Mouse (Mus musculus): ENCODE measurements at regions not wholly inside any gene's neighbourhood (a gene's known extent, or its start where the extent isn't known, plus 50 kb on each side); places are given as distances from the start of the nearest gene placed in this dataset.

- Histone ChIP-seq H3K27ac (no peak overlapping the region; the same call in 1 of the 2 replicates), H3K4me3 (no peak overlapping the region)
- DNase-seq (ENCODE audit: low spot score in 2 of 2) = no peak
- TF ChIP-seq CTCF (conservative IDR thresholded peaks at IDR 0.05) = no peak
These were observed 143.3 kb upstream of the Mvb12b start for GRCm38 (mm10) chr2:34031001-34031412.

- Histone ChIP-seq H3K27ac (peak overlapping the region; percentile 55), H3K4me3 (peak overlapping the region; percentile 2; the same call in 1 of the 2 replicates)
- TF ChIP-seq CTCF (conservative IDR thresholded peaks at IDR 0.05) = no peak
- peak; percentile 46 to 51 for DNase-seq (ENCODE audit: low spot score in 2 of 2)
These were observed 139.7 kb upstream of the Mvb12b start for GRCm38 (mm10) chr2:34027445-34027844.

GRCm38 (mm10) chr2:34026566-34027360 lies 139.0 kb upstream of the Mvb12b start:
- peak; percentile 53 for TF ChIP-seq CTCF (conservative IDR thresholded peaks at IDR 0.05)
- DNase-seq (ENCODE audit: low spot score in 2 of 2) = no peak
- peak overlapping the region; percentile 2; the same call in 1 of the 2 replicates for H3K4me3 ChIP-seq

GRCm38 (mm10) chr2:34025715-34026360 lies 138.1 kb upstream of the Mvb12b start:
- peak; percentile 72 for TF ChIP-seq CTCF (conservative IDR thresholded peaks at IDR 0.05)
- H3K27ac ChIP-seq = no peak overlapping the region
- DNase-seq (ENCODE audit: low spot score in 2 of 2) = peak in 1 of 2 experiments; percentile 55
- H3K4me3 ChIP-seq = no peak overlapping the region

More at GRCm38 (mm10) chr2:34026566-34027360, 139.0 kb upstream of the Mvb12b start:
- H3K27ac ChIP-seq = peak overlapping the region; percentile 55

- H3K27ac ChIP-seq = no peak overlapping the region
- TF ChIP-seq CTCF (conservative IDR thresholded peaks at IDR 0.05) = no peak
- no peak overlapping the region for H3K4me3 ChIP-seq
- DNase-seq (ENCODE audit: low spot score in 2 of 2) = no peak
These were observed 129.4 kb upstream of the Mvb12b start for GRCm38 (mm10) chr2:34017142-34017453.

GRCm38 (mm10) chr2:34016350-34017141 lies 128.8 kb upstream of the Mvb12b start:
- DNase-seq (ENCODE audit: low spot score in 2 of 2) = no peak
- H3K4me3 ChIP-seq = no peak overlapping the region
- no peak overlapping the region for H3K27ac ChIP-seq
- no peak for TF ChIP-seq CTCF (conservative IDR thresholded peaks at IDR 0.05)

GRCm38 (mm10) chr2:34015640-34015995 lies 127.9 kb upstream of the Mvb12b start:
- DNase-seq (ENCODE audit: low spot score in 2 of 2) = no peak
- no peak for TF ChIP-seq CTCF (conservative IDR thresholded peaks at IDR 0.05)
- H3K27ac ChIP-seq = no peak overlapping the region
- no peak overlapping the region for H3K4me3 ChIP-seq

DNA sequence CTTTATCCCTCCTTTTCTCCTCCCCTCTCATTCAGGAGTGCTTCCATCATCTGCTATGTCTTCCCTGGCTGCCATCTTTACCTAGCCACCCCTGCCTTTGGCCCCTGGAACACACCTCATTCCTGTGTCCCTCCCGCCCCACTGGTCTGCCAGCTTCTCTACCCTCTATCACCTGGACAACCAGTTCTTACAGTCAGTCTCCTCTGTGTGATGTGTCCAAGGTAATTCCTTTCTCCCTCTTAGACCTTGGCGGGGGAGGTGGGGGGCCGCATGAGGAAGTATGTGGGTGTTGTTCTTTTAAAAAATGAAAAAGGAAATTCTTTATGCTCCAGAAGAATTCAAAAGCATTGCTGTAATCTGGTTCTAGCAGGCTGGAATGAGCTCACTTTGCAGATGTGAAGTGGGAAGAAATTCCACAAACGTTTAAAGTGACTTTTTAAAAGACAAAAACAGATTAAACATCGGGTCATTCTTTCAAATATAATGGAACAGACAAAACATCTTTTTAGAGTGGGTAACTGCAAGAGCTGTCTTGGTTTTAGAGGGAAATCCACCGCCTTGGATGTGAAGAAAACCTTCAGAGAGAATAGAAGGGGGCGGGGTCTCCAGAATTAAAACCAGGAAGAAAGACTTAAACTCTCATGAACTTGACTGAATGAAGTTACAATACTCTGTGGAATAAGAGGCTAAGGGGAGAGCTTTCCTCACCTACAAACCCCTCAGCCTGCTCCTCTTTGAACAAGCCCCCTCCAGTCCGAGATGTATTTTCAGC lies 127.3 kb upstream of the Mvb12b start:
- DNase-seq (ENCODE audit: low spot score in 2 of 2) = no peak
- Histone ChIP-seq H3K27ac (no peak overlapping the region), H3K4me3 (no peak overlapping the region)
- no peak for TF ChIP-seq CTCF (conservative IDR thresholded peaks at IDR 0.05)

DNA sequence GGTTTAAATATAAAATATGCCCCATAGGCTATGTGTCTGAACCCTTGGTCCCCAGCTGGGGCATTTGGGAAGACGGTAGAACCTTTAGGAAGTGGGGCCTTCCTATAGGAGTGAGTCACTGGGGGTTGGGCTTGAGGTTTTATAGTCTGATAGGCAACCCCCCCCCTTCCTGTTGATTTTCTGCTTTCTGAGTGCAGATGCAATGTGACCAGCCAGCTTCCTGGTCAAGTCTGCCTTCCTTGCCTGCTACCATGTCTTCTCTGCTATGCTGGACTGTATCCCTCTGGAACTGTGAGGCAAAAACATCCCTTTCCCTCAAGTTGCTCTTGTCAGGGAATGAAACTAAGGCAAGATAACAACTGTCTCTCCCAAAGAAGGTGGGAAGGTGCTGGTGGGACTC lies 122.4 kb upstream of the Mvb12b start:
- TF ChIP-seq CTCF (conservative IDR thresholded peaks at IDR 0.05) = no peak
- DNase-seq (ENCODE audit: low spot score in 2 of 2) = no peak
- Histone ChIP-seq H3K4me3 (no peak overlapping the region), H3K27ac (no peak overlapping the region)

GRCm38 (mm10) chr2:34007916-34008315 lies 120.2 kb upstream of the Mvb12b start:
- H3K27ac ChIP-seq = no peak overlapping the region
- no peak for DNase-seq (ENCODE audit: low spot score in 2 of 2)
- no peak for TF ChIP-seq CTCF (conservative IDR thresholded peaks at IDR 0.05)
- H3K4me3 ChIP-seq = no peak overlapping the region

- TF ChIP-seq CTCF (conservative IDR thresholded peaks at IDR 0.05) = no peak
These were observed 109.4 kb upstream of the Mvb12b start for GRCm38 (mm10) chr2:33997106-33997505.

DNA sequence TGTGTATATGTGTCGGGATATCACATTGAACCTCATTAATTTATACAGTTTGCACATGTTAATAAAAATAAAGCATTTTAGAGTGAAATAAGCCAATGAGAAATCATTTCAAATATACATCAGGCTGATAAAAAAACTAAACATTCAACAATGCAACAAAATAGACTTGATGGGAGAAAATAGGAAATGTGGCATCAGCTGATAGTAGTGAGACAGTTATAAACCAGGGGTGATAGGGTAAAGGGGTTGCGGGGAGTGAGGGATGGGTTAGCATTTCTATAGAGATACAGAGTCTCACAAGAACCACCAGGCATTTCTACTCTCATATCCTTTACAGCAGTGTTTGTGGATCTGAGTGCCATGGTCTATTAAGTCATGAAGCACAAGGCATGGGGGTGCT lies 108.6 kb upstream of the Mvb12b start:
- Histone ChIP-seq H3K4me3 (no peak overlapping the region), H3K27ac (no peak overlapping the region)
- no peak for TF ChIP-seq CTCF (conservative IDR thresholded peaks at IDR 0.05)
- no peak for DNase-seq (ENCODE audit: low spot score in 2 of 2)

More at GRCm38 (mm10) chr2:33997106-33997505, 109.4 kb upstream of the Mvb12b start:
- Histone ChIP-seq H3K4me3 (no peak overlapping the region), H3K27ac (no peak overlapping the region)
- DNase-seq (ENCODE audit: low spot score in 2 of 2) = no peak
